Mouse (Mus musculus): ENCODE data around the gene Apoh. TPM values are rescaled to one million over a fixed set of nuclear protein-coding genes. Genes with fewer than 3 reads are reported as not detected.

Gene Apoh
- polyA plus RNA-seq, 1 experiment from 2014 or later, result 0.24 TPM

- Histone ChIP-seq H3K27me3 (replicated peaks; ENCODE audit: control insufficient read depth, insufficient read depth, low read length) (no peaks in the 10 kb centered on the region), H3K9ac (replicated peaks; ENCODE audit: low read depth, low read length) (no peak overlapping the region), H3K36me3 (ENCODE audit: control insufficient read depth, insufficient read depth) (no peaks in the 10 kb centered on the region), H3K9me3 (ENCODE audit: control insufficient read depth, low read length) (no peaks in the 10 kb centered on the region), H3K4me1 (replicated peaks; ENCODE audit: control insufficient read depth, insufficient read depth, low read length) (no peaks in the 10 kb centered on the region), H3K4me2 (ENCODE audit: low read length) (no peak overlapping the region), H3K27ac (ENCODE audit: low read length) (no peak overlapping the region), H3K4me3 (replicated peaks; ENCODE audit: low read length) (no peak overlapping the region)
- 85% methylated on average over 4 of the region's 4 CpGs for WGBS
- no peak for ATAC-seq
Measured at GRCm38 (mm10) chr11:108363991-108364390, 20.8 kb downstream of the Apoh start.

DNA sequence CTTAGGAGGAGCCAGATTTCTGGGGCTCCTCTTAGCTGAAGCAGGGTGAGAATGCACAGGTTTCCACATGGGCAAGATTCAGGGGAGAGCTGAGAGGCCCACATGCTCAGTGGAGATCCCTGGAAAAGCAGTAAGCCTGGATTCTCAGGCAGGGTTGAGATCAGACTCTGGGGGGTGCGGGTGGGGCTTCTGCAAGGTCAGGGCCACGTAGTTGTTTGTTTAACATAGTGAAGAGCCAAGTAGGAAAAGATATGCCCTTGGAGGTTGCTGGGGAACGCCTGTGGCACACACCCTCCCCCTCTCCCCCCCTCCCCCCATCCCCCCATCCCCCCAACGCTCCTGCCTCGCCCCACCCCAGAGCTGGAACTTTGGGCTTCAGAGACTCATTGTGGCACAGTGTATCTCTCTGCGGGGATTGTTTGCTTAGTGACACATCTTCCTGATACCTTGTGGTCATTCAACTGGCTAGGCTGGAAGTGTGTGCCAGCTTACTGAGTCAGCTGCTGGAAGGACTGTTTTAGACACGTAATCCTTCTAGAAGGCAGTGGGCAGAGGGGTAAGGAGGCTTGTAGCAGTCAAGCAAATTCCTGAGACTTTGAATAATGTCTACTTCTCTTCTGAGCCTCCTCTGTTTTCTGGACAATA is 21.9 kb downstream of the Apoh start:
- Histone ChIP-seq H3K27ac (ENCODE audit: low read length) (no peak overlapping the region), H3K4me3 (replicated peaks; ENCODE audit: low read length) (no peak overlapping the region), H3K36me3 (ENCODE audit: control insufficient read depth, insufficient read depth) (no peaks in the 10 kb centered on the region), H3K27me3 (replicated peaks; ENCODE audit: control insufficient read depth, insufficient read depth, low read length) (no peaks in the 10 kb centered on the region), H3K9me3 (ENCODE audit: control insufficient read depth, low read length) (no peaks in the 10 kb centered on the region), H3K4me1 (replicated peaks; ENCODE audit: control insufficient read depth, insufficient read depth, low read length) (no peaks in the 10 kb centered on the region), H3K9ac (replicated peaks; ENCODE audit: low read depth, low read length) (no peak overlapping the region), H3K4me2 (ENCODE audit: low read length) (no peak overlapping the region)
- ATAC-seq, result no peak
- 66% methylated on average over 7 of the region's 7 CpGs for WGBS

GRCm38 (mm10) chr11:108365600-108365999 is 22.4 kb downstream of the Apoh start:
- ATAC-seq, result no peak
- H3K4me1 ChIP-seq (replicated peaks; ENCODE audit: control insufficient read depth, insufficient read depth, low read length), result no peaks in the 10 kb centered on the region
- no peak overlapping the region for H3K9ac ChIP-seq (replicated peaks; ENCODE audit: low read depth, low read length)
- no peak overlapping the region for H3K27ac ChIP-seq (ENCODE audit: low read length)
- H3K9me3 ChIP-seq (ENCODE audit: control insufficient read depth, low read length), result no peaks in the 10 kb centered on the region
- H3K4me3 ChIP-seq (replicated peaks; ENCODE audit: low read length), result no peak overlapping the region
- H3K4me2 ChIP-seq (ENCODE audit: low read length), result no peak overlapping the region
- no peaks in the 10 kb centered on the region for H3K36me3 ChIP-seq (ENCODE audit: control insufficient read depth, insufficient read depth)
- H3K27me3 ChIP-seq (replicated peaks; ENCODE audit: control insufficient read depth, insufficient read depth, low read length), result no peaks in the 10 kb centered on the region
- WGBS, result 76% methylated on average over 7 of the region's 7 CpGs

GRCm38 (mm10) chr11:108367046-108367445 is 23.9 kb downstream of the Apoh start:
- Histone ChIP-seq H3K4me1 (replicated peaks; ENCODE audit: control insufficient read depth, insufficient read depth, low read length) (0 out of 2 replicates have a peak, but pooled peaks cover 1% of the 10 kb centered on the region), H3K4me2 (ENCODE audit: low read length) (no peak overlapping the region), H3K9me3 (ENCODE audit: control insufficient read depth, low read length) (no peaks in the 10 kb centered on the region), H3K4me3 (replicated peaks; ENCODE audit: low read length) (no peak overlapping the region), H3K9ac (replicated peaks; ENCODE audit: low read depth, low read length) (no peak overlapping the region), H3K27ac (ENCODE audit: low read length) (no peak overlapping the region), H3K27me3 (replicated peaks; ENCODE audit: control insufficient read depth, insufficient read depth, low read length) (no peaks in the 10 kb centered on the region), H3K36me3 (ENCODE audit: control insufficient read depth, insufficient read depth) (no peaks in the 10 kb centered on the region)
- 85% methylated on average over 1 of the region's 1 CpGs for WGBS
- no peak for ATAC-seq

DNA sequence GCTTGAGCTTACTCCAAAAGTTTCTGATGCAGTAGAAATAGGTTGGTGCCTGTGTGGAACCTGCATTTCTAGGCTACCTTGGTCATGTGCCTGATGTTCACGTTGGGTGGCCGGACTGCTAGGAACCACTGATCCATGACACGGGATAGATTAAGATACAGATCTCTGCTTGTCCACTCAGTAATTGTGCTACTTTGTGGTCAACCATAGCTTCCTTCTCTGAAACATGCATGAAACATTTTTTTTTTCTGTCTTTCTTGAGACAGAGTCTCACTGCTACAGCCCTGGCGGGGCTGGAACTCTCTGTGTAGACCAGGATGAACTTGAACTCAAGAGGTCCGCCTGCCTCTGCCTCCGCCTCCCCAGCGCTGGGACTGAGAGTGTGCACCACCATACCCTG is 33.7 kb downstream of the Apoh start:
- no peaks in the 10 kb centered on the region for H3K9me3 ChIP-seq (ENCODE audit: control insufficient read depth, low read length)
- no peak overlapping the region for H3K4me3 ChIP-seq (replicated peaks; ENCODE audit: low read length)
- no peaks in the 10 kb centered on the region for H3K27me3 ChIP-seq (replicated peaks; ENCODE audit: control insufficient read depth, insufficient read depth, low read length)
- H3K36me3 ChIP-seq (ENCODE audit: control insufficient read depth, insufficient read depth), result no peaks in the 10 kb centered on the region
- ATAC-seq, result no peak
- no peak overlapping the region for H3K27ac ChIP-seq (ENCODE audit: low read length)
- WGBS, result 94% methylated on average over 7 of the region's 7 CpGs
- H3K4me1 ChIP-seq (replicated peaks; ENCODE audit: control insufficient read depth, insufficient read depth, low read length), result peaks cover 7% of the 10 kb centered on the region; the same call in 1 of the 2 replicates
- no peak overlapping the region for H3K4me2 ChIP-seq (ENCODE audit: low read length)
- no peak overlapping the region for H3K9ac ChIP-seq (replicated peaks; ENCODE audit: low read depth, low read length)

DNA sequence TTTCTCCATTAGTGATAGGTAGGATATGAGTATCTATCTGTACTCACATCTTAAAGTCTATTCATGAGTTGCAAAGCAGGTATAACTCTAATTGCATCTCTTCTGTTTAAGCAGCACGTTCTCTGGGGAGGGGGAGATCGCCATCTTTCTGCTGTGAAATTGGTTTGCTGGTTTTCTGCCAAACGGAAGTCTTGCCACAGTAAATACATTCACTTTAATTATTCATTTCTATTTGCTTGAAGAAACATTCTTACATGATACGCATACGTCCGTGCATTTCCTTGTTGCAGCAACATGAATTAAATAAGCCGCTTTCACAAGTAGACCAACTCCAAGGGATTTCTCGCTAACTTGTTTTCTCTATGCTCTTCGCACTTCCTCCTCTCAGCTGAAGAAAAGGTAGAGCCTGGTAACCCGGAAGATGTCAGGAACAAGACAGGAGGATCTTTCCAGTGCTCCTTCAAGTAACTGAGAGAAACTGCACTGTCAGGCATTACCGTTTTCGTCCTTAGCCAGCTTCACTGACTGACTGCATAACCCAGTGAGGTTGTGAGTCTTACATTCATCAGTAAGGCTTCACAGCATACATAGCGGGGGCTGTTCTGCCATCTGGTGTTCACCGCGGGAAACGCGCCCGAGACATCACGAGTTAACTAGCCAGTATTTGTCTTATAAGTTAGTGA is 34.7 kb downstream of the Apoh start:
- whole genome bisulfite sequencing, result 21% methylated on average over 19 of the region's 19 CpGs
- Histone ChIP-seq H3K27ac (ENCODE audit: low read length) (no peak overlapping the region), H3K9ac (replicated peaks; ENCODE audit: low read depth, low read length) (no peak overlapping the region), H3K27me3 (replicated peaks; ENCODE audit: control insufficient read depth, insufficient read depth, low read length) (no peaks in the 10 kb centered on the region), H3K4me2 (ENCODE audit: low read length) (peak overlapping the region; percentile 46), H3K9me3 (ENCODE audit: control insufficient read depth, low read length) (no peaks in the 10 kb centered on the region), H3K36me3 (ENCODE audit: control insufficient read depth, insufficient read depth) (no peaks in the 10 kb centered on the region), H3K4me1 (replicated peaks; ENCODE audit: control insufficient read depth, insufficient read depth, low read length) (peaks cover 4% of the 10 kb centered on the region; the same call in 1 of the 2 replicates), H3K4me3 (replicated peaks; ENCODE audit: low read length) (no peak overlapping the region)
- ATAC-seq, result peak; percentile 98

DNA sequence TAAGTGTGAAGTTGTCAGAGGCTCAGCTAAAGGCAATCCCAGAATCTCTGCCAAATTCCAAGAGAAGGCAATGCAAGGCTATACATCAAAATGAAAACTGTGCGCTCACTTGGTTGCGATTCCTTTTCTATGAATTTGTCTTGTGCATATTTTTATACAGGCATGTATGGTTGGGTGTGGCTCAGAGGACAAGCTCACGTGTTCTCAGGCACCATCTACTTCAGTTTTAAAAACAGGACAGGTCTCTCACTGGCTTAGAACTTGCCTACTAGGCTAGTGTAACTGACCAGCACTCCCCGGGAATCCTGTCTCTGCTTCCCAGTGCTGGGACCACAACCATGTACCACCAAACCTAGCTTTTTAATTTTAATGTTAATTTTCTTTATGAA is 35.2 kb downstream of the Apoh start:
- H3K36me3 ChIP-seq (ENCODE audit: control insufficient read depth, insufficient read depth), result no peaks in the 10 kb centered on the region
- no peaks in the 10 kb centered on the region for H3K27me3 ChIP-seq (replicated peaks; ENCODE audit: control insufficient read depth, insufficient read depth, low read length)
- H3K9ac ChIP-seq (replicated peaks; ENCODE audit: low read depth, low read length), result no peak overlapping the region
- H3K4me3 ChIP-seq (replicated peaks; ENCODE audit: low read length), result no peak overlapping the region
- WGBS, result 77% methylated on average over 4 of the region's 4 CpGs
- H3K27ac ChIP-seq (ENCODE audit: low read length), result peak overlapping the region; percentile 7; the same call in 1 of the 2 replicates
- no peaks in the 10 kb centered on the region for H3K9me3 ChIP-seq (ENCODE audit: control insufficient read depth, low read length)
- peak; percentile 25 for ATAC-seq
- peaks cover 4% of the 10 kb centered on the region; the same call in 1 of the 2 replicates for H3K4me1 ChIP-seq (replicated peaks; ENCODE audit: control insufficient read depth, insufficient read depth, low read length)
- H3K4me2 ChIP-seq (ENCODE audit: low read length), result no peak overlapping the region

DNA sequence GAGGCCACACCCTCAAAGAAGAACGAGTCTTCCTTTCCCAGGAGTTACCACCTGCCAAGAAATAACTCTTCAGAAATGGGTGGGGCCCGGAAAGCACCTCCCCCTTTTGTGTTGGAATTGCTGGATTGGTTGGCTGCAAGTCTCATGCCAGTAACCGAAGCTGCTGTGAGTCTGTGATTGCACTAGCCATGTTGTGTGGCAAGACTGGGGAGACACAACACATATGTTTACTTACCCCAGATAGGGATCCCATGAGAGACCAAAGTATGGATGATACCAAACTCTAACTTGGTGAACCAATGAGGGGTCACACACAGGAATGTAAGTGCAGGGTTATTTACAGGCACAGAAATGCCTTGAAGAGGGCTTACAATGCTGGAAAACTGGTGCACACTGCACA is 39.5 kb downstream of the Apoh start:
- Histone ChIP-seq H3K27me3 (replicated peaks; ENCODE audit: control insufficient read depth, insufficient read depth, low read length) (no peaks in the 10 kb centered on the region), H3K4me1 (replicated peaks; ENCODE audit: control insufficient read depth, insufficient read depth, low read length) (peaks cover 3% of the 10 kb centered on the region; the same call in 1 of the 2 replicates), H3K9ac (replicated peaks; ENCODE audit: low read depth, low read length) (no peak overlapping the region), H3K4me3 (replicated peaks; ENCODE audit: low read length) (no peak overlapping the region), H3K9me3 (ENCODE audit: control insufficient read depth, low read length) (no peaks in the 10 kb centered on the region), H3K4me2 (ENCODE audit: low read length) (no peak overlapping the region), H3K36me3 (ENCODE audit: control insufficient read depth, insufficient read depth) (no peaks in the 10 kb centered on the region), H3K27ac (ENCODE audit: low read length) (no peak overlapping the region)
- 81% methylated on average over 3 of the region's 3 CpGs for WGBS
- ATAC-seq, result no peak

DNA sequence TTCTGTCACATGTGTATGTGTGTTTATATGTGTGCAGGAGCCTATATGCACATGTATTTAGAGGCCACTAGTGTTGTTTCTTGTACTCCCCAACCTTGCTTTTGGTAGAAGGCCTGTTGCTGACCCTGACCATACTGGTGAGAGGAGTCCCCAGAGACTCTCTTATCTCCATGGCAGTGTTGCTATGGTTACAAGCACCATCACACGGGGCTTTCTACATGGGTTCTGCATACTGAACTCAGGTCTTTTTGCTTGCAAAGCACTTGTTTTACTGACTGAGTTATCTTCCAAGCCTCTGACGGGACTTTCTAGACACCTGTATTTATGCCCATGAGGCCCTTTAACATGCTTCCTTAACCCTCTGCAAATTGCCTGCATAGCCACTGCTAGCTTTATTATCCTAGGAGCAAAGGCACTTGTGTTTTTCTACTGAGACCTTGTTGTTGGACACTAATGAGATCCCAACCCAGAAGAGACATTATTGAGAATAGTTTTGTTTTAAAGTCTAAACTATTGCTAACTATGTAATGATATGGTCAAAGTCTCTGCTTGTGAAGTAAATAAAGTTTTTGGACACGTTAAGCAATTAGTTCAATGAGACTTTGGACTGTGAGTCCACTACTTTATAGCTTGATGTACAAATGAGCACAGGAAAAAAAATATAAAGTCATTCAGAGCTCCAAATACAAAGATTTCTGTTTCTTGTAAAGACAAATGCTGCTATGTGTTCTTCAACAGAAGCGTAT is 41.9 kb downstream of the Apoh start:
- Histone ChIP-seq H3K27me3 (replicated peaks; ENCODE audit: control insufficient read depth, insufficient read depth, low read length) (no peaks in the 10 kb centered on the region), H3K27ac (ENCODE audit: low read length) (no peak overlapping the region), H3K36me3 (ENCODE audit: control insufficient read depth, insufficient read depth) (no peaks in the 10 kb centered on the region), H3K4me2 (ENCODE audit: low read length) (no peak overlapping the region), H3K4me1 (replicated peaks; ENCODE audit: control insufficient read depth, insufficient read depth, low read length) (no peaks in the 10 kb centered on the region), H3K4me3 (replicated peaks; ENCODE audit: low read length) (no peak overlapping the region), H3K9ac (replicated peaks; ENCODE audit: low read depth, low read length) (no peak overlapping the region), H3K9me3 (ENCODE audit: control insufficient read depth, low read length) (no peaks in the 10 kb centered on the region)
- WGBS, result 57% methylated on average over 4 of the region's 4 CpGs
- no peak for ATAC-seq
